Mouse (Mus musculus) forebrain, embryonic 14.5 days (tissue): ENCODE measurements at regions not wholly inside any gene's neighbourhood (a gene's known extent, or its start where the extent isn't known, plus 50 kb on each side); places are given as distances from the start of the nearest gene placed in this dataset.

ENCODE experiments used
- ATAC-seq: fragments of 200-750 bp; cut with Nextera tagmentation; 2 replicates; pipeline ENCODE4 v1.8.0; 2017; ENCODE audit warnings: mild to moderate bottlenecking, moderate library complexity
- DNase-seq: peaks from one replicate; pipeline ENCODE4 v3.0.0-alpha.2; 2015; ENCODE audit warnings: low spot score
- H3K27ac ChIP-seq: fragments of 300-500 bp; sonication (generic); 2 replicates; pipeline ENCODE4 v1.5.1; 2014; ENCODE audit warnings: low read depth, mild to moderate bottlenecking, control low read depth, low read length, moderate library complexity
- H3K27me3 ChIP-seq: fragments of 300-500 bp; sonication (generic); replicated peaks from 2 replicates; pipeline ENCODE4 v1.6.1; 2014; ENCODE audit warnings: low read length, control low read depth, mixed read lengths; ENCODE audit not compliant: control insufficient read depth, insufficient read depth
- H3K36me3 ChIP-seq: fragments of 300-500 bp; sonication (generic); 2 replicates; pipeline ENCODE4 v1.6.1; 2014; ENCODE audit warnings: low read length, control low read depth; ENCODE audit not compliant: control insufficient read depth, insufficient read depth
- H3K4me1 ChIP-seq: fragments of 300-500 bp; sonication (generic); 2 replicates; pipeline ENCODE4 v1.6.1; 2014; ENCODE audit warnings: antibody characterized with exemption, low read length, control low read depth; ENCODE audit not compliant: control insufficient read depth, insufficient read depth
- H3K4me2 ChIP-seq: fragments of 300-500 bp; sonication (generic); 2 replicates; pipeline ENCODE4 v1.6.1; 2014; ENCODE audit warnings: mild to moderate bottlenecking, control low read depth, low read length
- H3K4me3 ChIP-seq: fragments of 300-500 bp; sonication (generic); 2 replicates; pipeline ENCODE4 v1.5.1; 2014; ENCODE audit warnings: low read depth, low read length, control low read depth
- H3K9ac ChIP-seq: fragments of 300-500 bp; sonication (generic); 2 replicates; pipeline ENCODE4 v1.6.1; 2014; ENCODE audit warnings: mild to moderate bottlenecking, low read length, control low read depth, moderate library complexity
- H3K9me3 ChIP-seq: fragments of 300-500 bp; sonication (generic); replicated peaks from 2 replicates; pipeline ENCODE4 v1.6.1; 2016; ENCODE audit warnings: low read length, control low read depth, mixed read lengths; ENCODE audit not compliant: control insufficient read depth
- WGBS: fragments of 180-500 bp; shearing (Covaris S2); extraction: QIAGEN DNeasy Blood & Tissue Kit; methylation state at CpG from one replicate; pipeline ENCODE4 v1.1.7; 2014; 5-methylcytosine and 5-hydroxymethylcytosine counted together

GRCm38 (mm10) chr12:49732351-49732750 is 347.4 kb downstream of the Gm43517 start:
- DNase-seq (no peak), ATAC-seq (no peak)
- no peak overlapping the region for H3K4me3 ChIP-seq
- H3K27ac ChIP-seq, result no peak overlapping the region
- H3K9me3 ChIP-seq, result no peaks in the 10 kb centered on the region
- no peaks in the 10 kb centered on the region for H3K27me3 ChIP-seq
- H3K4me2 ChIP-seq, result no peak overlapping the region
- no peaks in the 10 kb centered on the region for H3K36me3 ChIP-seq
- H3K4me1 ChIP-seq, result no peaks in the 10 kb centered on the region
- no peak overlapping the region for H3K9ac ChIP-seq

- 80% methylated on average over 4 of the region's 4 CpGs for WGBS
- no peaks in the 10 kb centered on the region for H3K36me3 ChIP-seq
- no peaks in the 10 kb centered on the region for H3K4me1 ChIP-seq
- no peak overlapping the region for H3K4me3 ChIP-seq
- H3K9ac ChIP-seq, result no peak overlapping the region
- no peaks in the 10 kb centered on the region for H3K27me3 ChIP-seq
- no peak for ATAC-seq
- no peak overlapping the region for H3K4me2 ChIP-seq
- peak; percentile 33 for DNase-seq
- H3K9me3 ChIP-seq, result no peaks in the 10 kb centered on the region
- H3K27ac ChIP-seq, result no peak overlapping the region
Measured at GRCm38 (mm10) chr12:49737100-49737499, 352.1 kb downstream of the Gm43517 start.

- no peak overlapping the region for H3K27ac ChIP-seq
- no peaks in the 10 kb centered on the region for H3K36me3 ChIP-seq
- no peak overlapping the region for H3K4me3 ChIP-seq
- DNase-seq (peak; percentile 62), ATAC-seq (peak; percentile 66)
- no peak overlapping the region for H3K4me2 ChIP-seq
- 74% methylated on average over 12 of the region's 12 CpGs for WGBS
- H3K9ac ChIP-seq, result no peak overlapping the region
- H3K27me3 ChIP-seq, result no peaks in the 10 kb centered on the region
- no peaks in the 10 kb centered on the region for H3K9me3 ChIP-seq
- no peaks in the 10 kb centered on the region for H3K4me1 ChIP-seq
Measured at GRCm38 (mm10) chr12:49739960-49740740, 355.2 kb downstream of the Gm43517 start.

- Histone ChIP-seq H3K27ac (no peak overlapping the region), H3K9ac (no peak overlapping the region), H3K36me3 (no peaks in the 10 kb centered on the region), H3K4me1 (no peaks in the 10 kb centered on the region; the same call in 1 of the 2 replicates), H3K4me2 (no peak overlapping the region), H3K9me3 (no peaks in the 10 kb centered on the region), H3K4me3 (no peak overlapping the region), H3K27me3 (no peaks in the 10 kb centered on the region)
- WGBS, result 72% methylated on average over 2 of the region's 2 CpGs
- no peak for ATAC-seq
- DNase-seq, result no peak
Measured at GRCm38 (mm10) chr12:49743402-49743801, 358.4 kb downstream of the Gm43517 start.

GRCm38 (mm10) chr12:49747081-49747480 is 362.1 kb downstream of the Gm43517 start:
- DNase-seq (peak; percentile 31), ATAC-seq (no peak)
- H3K4me2 ChIP-seq, result no peak overlapping the region
- H3K9me3 ChIP-seq, result no peaks in the 10 kb centered on the region
- H3K27me3 ChIP-seq, result no peaks in the 10 kb centered on the region
- no peak overlapping the region for H3K4me3 ChIP-seq
- H3K36me3 ChIP-seq, result no peaks in the 10 kb centered on the region
- 43% methylated on average over 2 of the region's 2 CpGs for WGBS
- no peak overlapping the region for H3K27ac ChIP-seq
- no peak overlapping the region for H3K9ac ChIP-seq
- H3K4me1 ChIP-seq, result no peaks in the 10 kb centered on the region; the same call in 1 of the 2 replicates

- DNase-seq, result peak; percentile 76
- H3K27ac ChIP-seq, result 0 out of 2 replicates have a peak overlapping the region, but pooled peaks have one; percentile 64
- H3K27me3 ChIP-seq, result no peaks in the 10 kb centered on the region
- ATAC-seq, result peak; percentile 86; the same call in 1 of the 2 replicates
- no peaks in the 10 kb centered on the region for H3K9me3 ChIP-seq
- H3K4me3 ChIP-seq, result no peak overlapping the region
- no peaks in the 10 kb centered on the region for H3K36me3 ChIP-seq
- WGBS, result 66% methylated on average over 4 of the region's 4 CpGs
- H3K4me2 ChIP-seq, result no peak overlapping the region
- no peaks in the 10 kb centered on the region for H3K4me1 ChIP-seq
- H3K9ac ChIP-seq, result no peak overlapping the region
Measured at GRCm38 (mm10) chr12:49758391-49758790, 373.4 kb downstream of the Gm43517 start.

- no peak overlapping the region for H3K4me2 ChIP-seq
- ATAC-seq (no peak), DNase-seq (peak; percentile 68)
- no peaks in the 10 kb centered on the region for H3K27me3 ChIP-seq
- no peaks in the 10 kb centered on the region for H3K4me1 ChIP-seq
- 68% methylated on average over 2 of the region's 2 CpGs for WGBS
- H3K27ac ChIP-seq, result no peak overlapping the region
- no peaks in the 10 kb centered on the region for H3K36me3 ChIP-seq
- no peaks in the 10 kb centered on the region for H3K9me3 ChIP-seq
- H3K9ac ChIP-seq, result no peak overlapping the region
- no peak overlapping the region for H3K4me3 ChIP-seq
Measured at GRCm38 (mm10) chr12:49764541-49764940, 379.6 kb downstream of the Gm43517 start.

- Histone ChIP-seq H3K9me3 (no peaks in the 10 kb centered on the region), H3K4me3 (no peak overlapping the region), H3K27me3 (no peaks in the 10 kb centered on the region), H3K9ac (no peak overlapping the region), H3K4me2 (no peak overlapping the region), H3K4me1 (no peaks in the 10 kb centered on the region), H3K36me3 (no peaks in the 10 kb centered on the region), H3K27ac (no peak overlapping the region)
- WGBS, result 81% methylated on average over 1 of the region's 1 CpGs
- ATAC-seq (peak; percentile 62; the same call in 1 of the 2 replicates), DNase-seq (peak; percentile 67)
Measured at GRCm38 (mm10) chr12:49808341-49808740, 423.4 kb downstream of the Gm43517 start.

- DNase-seq (peak; percentile 22), ATAC-seq (peak; percentile 60)
- Histone ChIP-seq H3K9ac (no peak overlapping the region), H3K27ac (no peak overlapping the region), H3K4me3 (no peak overlapping the region), H3K9me3 (no peaks in the 10 kb centered on the region), H3K27me3 (no peaks in the 10 kb centered on the region), H3K4me1 (no peaks in the 10 kb centered on the region), H3K4me2 (no peak overlapping the region), H3K36me3 (no peaks in the 10 kb centered on the region)
- 8% methylated on average over 3 of the region's 3 CpGs for WGBS
Measured at GRCm38 (mm10) chr12:49814653-49815052, 429.7 kb downstream of the Gm43517 start.
